Mouse (Mus musculus) hindbrain, embryonic 14.5 days (tissue): Measurements from ENCODE around the gene Pimreg. TPM values are rescaled to one million over a fixed set of nuclear protein-coding genes. Genes with fewer than 3 reads are reported as not detected.
A peak's percentile ranks its signal among the peaks of the same experiment; 100 is the strongest.

Experiments
- ATAC-seq: fragments of 200-750 bp; cut with Nextera tagmentation; 2 replicates; pipeline ENCODE4 v1.8.0; 2017; ENCODE audit warnings: moderate number of reproducible peaks, mild to moderate bottlenecking, moderate TSS enrichment, moderate library complexity; ENCODE audit not compliant: low FRiP score
- DNase-seq: peaks from one replicate; pipeline ENCODE4 v3.0.0-alpha.2; 2015; ENCODE audit warnings: low spot score
- H3K27ac ChIP-seq: fragments of 300-500 bp; sonication (generic); 2 replicates; pipeline ENCODE4 v1.5.1; 2014; ENCODE audit warnings: mild to moderate bottlenecking, moderate library complexity
- H3K27me3 ChIP-seq: fragments of 300-500 bp; sonication (generic); 2 replicates; pipeline ENCODE4 v1.6.1; 2014; ENCODE audit warnings: mild to moderate bottlenecking, low read length, mixed read lengths; ENCODE audit not compliant: control insufficient read depth, insufficient read depth
- H3K36me3 ChIP-seq: fragments of 300-500 bp; sonication (generic); replicated peaks from 2 replicates; pipeline ENCODE4 v1.6.1; 2014; ENCODE audit not compliant: control insufficient read depth, insufficient read depth
- H3K4me1 ChIP-seq: fragments of 300-500 bp; sonication (generic); replicated peaks from 2 replicates; pipeline ENCODE4 v1.6.1; 2014; ENCODE audit warnings: antibody characterized with exemption, low read length, mixed read lengths; ENCODE audit not compliant: control insufficient read depth, insufficient read depth
- H3K4me2 ChIP-seq: fragments of 300-500 bp; sonication (generic); replicated peaks from 2 replicates; pipeline ENCODE4 v1.6.1; 2014; ENCODE audit warnings: mild to moderate bottlenecking, moderate library complexity
- H3K4me3 ChIP-seq: fragments of 300-500 bp; sonication (generic); replicated peaks from 2 replicates; pipeline ENCODE4 v1.5.1; 2014; ENCODE audit warnings: mild to moderate bottlenecking, low read length
- H3K9ac ChIP-seq: fragments of 300-500 bp; sonication (generic); 2 replicates; pipeline ENCODE4 v1.6.1; 2014
- H3K9me3 ChIP-seq: fragments of 300-500 bp; sonication (generic); 2 replicates; pipeline ENCODE4 v1.6.1; 2016; ENCODE audit warnings: low read length; ENCODE audit not compliant: control insufficient read depth
- WGBS: fragments of 180-500 bp; shearing (Covaris S2); extraction: QIAGEN DNeasy Blood & Tissue Kit; methylation state at CpG from one replicate; pipeline ENCODE4 v1.1.7; 2014; 5-methylcytosine and 5-hydroxymethylcytosine counted together
- polyA plus RNA-seq: library from polyadenylated mRNA; unstranded; fragments of >200 nt; fragmentation: Nextera tagmentation; extraction: Ambion mirVana; gene quantifications from 2 replicates; pipeline ENCODE4 v1.2.1, GENCODE M21; 2014

Pimreg gene
- polyA plus RNA-seq, 1 experiment from 2014 or later, result 26.8 TPM

GRCm38 (mm10) chr11:72039599-72040386 lies 2.0 kb upstream of the Pimreg start:
- ATAC-seq, result no peak; the same call in 1 of the 2 replicates
- Histone ChIP-seq H3K4me2 (peak overlapping the region; percentile 29), H3K9ac (peak overlapping the region; percentile 28; the same call in 1 of the 2 replicates), H3K9me3 (no peaks in the 10 kb centered on the region), H3K4me3 (no peak overlapping the region), H3K27me3 (no peaks in the 10 kb centered on the region), H3K36me3 (no peaks in the 10 kb centered on the region), H3K4me1 (peaks cover 26% of the 10 kb centered on the region), H3K27ac (peak overlapping the region; percentile 26; the same call in 1 of the 2 replicates)
- peak; percentile 38 for DNase-seq
- 16% methylated on average over 16 of the region's 16 CpGs for WGBS

- peak overlapping the region; percentile 68; the same call in 1 of the 2 replicates for H3K27ac ChIP-seq
- H3K9ac ChIP-seq, result peak overlapping the region; percentile 68
- H3K9me3 ChIP-seq, result no peaks in the 10 kb centered on the region
- peak overlapping the region; percentile 75 for H3K4me3 ChIP-seq
- ATAC-seq, result no peak
- no peaks in the 10 kb centered on the region for H3K36me3 ChIP-seq
- DNase-seq, result no peak
- 15% methylated on average over 6 of the region's 6 CpGs for WGBS
- no peaks in the 10 kb centered on the region for H3K27me3 ChIP-seq
- peaks cover 26% of the 10 kb centered on the region for H3K4me1 ChIP-seq
- peak overlapping the region; percentile 96 for H3K4me2 ChIP-seq
These were observed 503 bp upstream of the Pimreg start for GRCm38 (mm10) chr11:72041290-72041767.

GRCm38 (mm10) chr11:72042631-72043030 lies 799 bp downstream of the Pimreg start:
- DNase-seq (no peak), ATAC-seq (no peak)
- peaks cover 26% of the 10 kb centered on the region for H3K4me1 ChIP-seq

GRCm38 (mm10) chr11:72044231-72044630 lies 2.4 kb downstream of the Pimreg start:
- no peak for ATAC-seq
- DNase-seq, result no peak
- Histone ChIP-seq H3K27me3 (no peaks in the 10 kb centered on the region), H3K4me2 (peak overlapping the region; percentile 96; the same call in 1 of the 2 replicates), H3K9ac (no peak overlapping the region), H3K36me3 (no peaks in the 10 kb centered on the region), H3K9me3 (no peaks in the 10 kb centered on the region), H3K4me3 (no peak overlapping the region), H3K27ac (no peak overlapping the region), H3K4me1 (peaks cover 22% of the 10 kb centered on the region)
- WGBS, result 88% methylated on average over 3 of the region's 3 CpGs

More at GRCm38 (mm10) chr11:72042631-72043030, 799 bp downstream of the Pimreg start:
- Histone ChIP-seq H3K27ac (no peak overlapping the region), H3K9me3 (no peaks in the 10 kb centered on the region), H3K4me3 (peak overlapping the region; percentile 75), H3K9ac (peak overlapping the region; percentile 68), H3K36me3 (no peaks in the 10 kb centered on the region), H3K27me3 (no peaks in the 10 kb centered on the region), H3K4me2 (peak overlapping the region; percentile 96)
- WGBS, result under 1% methylated on average over 14 of the region's 14 CpGs

- Histone ChIP-seq H3K9me3 (no peaks in the 10 kb centered on the region), H3K27me3 (peaks cover 8% of the 10 kb centered on the region), H3K27ac (no peak overlapping the region), H3K9ac (no peak overlapping the region), H3K4me2 (no peak overlapping the region), H3K4me3 (no peak overlapping the region), H3K4me1 (peaks cover 18% of the 10 kb centered on the region), H3K36me3 (no peaks in the 10 kb centered on the region)
- DNase-seq (no peak), ATAC-seq (no peak)
- 54% methylated on average over 6 of the region's 6 CpGs for WGBS
These were observed 6.9 kb downstream of the Pimreg start for GRCm38 (mm10) chr11:72048730-72049129.

- Histone ChIP-seq H3K9me3 (no peaks in the 10 kb centered on the region), H3K4me3 (no peak overlapping the region), H3K27me3 (peaks cover 8% of the 10 kb centered on the region), H3K9ac (no peak overlapping the region), H3K36me3 (no peaks in the 10 kb centered on the region), H3K4me1 (peaks cover 18% of the 10 kb centered on the region), H3K27ac (no peak overlapping the region), H3K4me2 (no peak overlapping the region)
- 68% methylated on average over 8 of the region's 8 CpGs for WGBS
- DNase-seq, result no peak
- no peak for ATAC-seq
These were observed 7.4 kb downstream of the Pimreg start for GRCm38 (mm10) chr11:72049171-72049759.

GRCm38 (mm10) chr11:72050168-72050894 lies 8.5 kb downstream of the Pimreg start:
- H3K4me1 ChIP-seq, result peaks cover 18% of the 10 kb centered on the region
- peaks cover 8% of the 10 kb centered on the region for H3K27me3 ChIP-seq
- H3K27ac ChIP-seq, result peak overlapping the region; percentile 70; the same call in 1 of the 2 replicates
- DNase-seq, result no peak
- ATAC-seq, result peak; percentile 1; the same call in 1 of the 2 replicates
- H3K36me3 ChIP-seq, result no peaks in the 10 kb centered on the region
- WGBS, result 21% methylated on average over 14 of the region's 14 CpGs
- peak overlapping the region; percentile 83 for H3K4me2 ChIP-seq
- H3K4me3 ChIP-seq, result peak overlapping the region; percentile 56
- H3K9me3 ChIP-seq, result no peaks in the 10 kb centered on the region
- H3K9ac ChIP-seq, result peak overlapping the region; percentile 78

- Histone ChIP-seq H3K36me3 (no peaks in the 10 kb centered on the region), H3K27me3 (peaks cover 8% of the 10 kb centered on the region), H3K9me3 (no peaks in the 10 kb centered on the region), H3K4me2 (peak overlapping the region; percentile 83), H3K27ac (peak overlapping the region; percentile 70), H3K4me3 (peak overlapping the region; percentile 56), H3K9ac (peak overlapping the region; percentile 78), H3K4me1 (peaks cover 18% of the 10 kb centered on the region)
- DNase-seq (peak; percentile 76), ATAC-seq (peak; percentile 70)
- WGBS, result 1% methylated on average over 45 of the region's 45 CpGs
These were observed 9.3 kb downstream of the Pimreg start for GRCm38 (mm10) chr11:72050895-72051858.
